Mouse (Mus musculus): Measurements from ENCODE around the gene Togaram2. TPM values are rescaled to one million over a fixed set of nuclear protein-coding genes. Genes with fewer than 3 reads are reported as not detected.

Togaram2 gene
- polyA plus RNA-seq, 1 experiment from 2014 or later: 0.89 TPM

DNA sequence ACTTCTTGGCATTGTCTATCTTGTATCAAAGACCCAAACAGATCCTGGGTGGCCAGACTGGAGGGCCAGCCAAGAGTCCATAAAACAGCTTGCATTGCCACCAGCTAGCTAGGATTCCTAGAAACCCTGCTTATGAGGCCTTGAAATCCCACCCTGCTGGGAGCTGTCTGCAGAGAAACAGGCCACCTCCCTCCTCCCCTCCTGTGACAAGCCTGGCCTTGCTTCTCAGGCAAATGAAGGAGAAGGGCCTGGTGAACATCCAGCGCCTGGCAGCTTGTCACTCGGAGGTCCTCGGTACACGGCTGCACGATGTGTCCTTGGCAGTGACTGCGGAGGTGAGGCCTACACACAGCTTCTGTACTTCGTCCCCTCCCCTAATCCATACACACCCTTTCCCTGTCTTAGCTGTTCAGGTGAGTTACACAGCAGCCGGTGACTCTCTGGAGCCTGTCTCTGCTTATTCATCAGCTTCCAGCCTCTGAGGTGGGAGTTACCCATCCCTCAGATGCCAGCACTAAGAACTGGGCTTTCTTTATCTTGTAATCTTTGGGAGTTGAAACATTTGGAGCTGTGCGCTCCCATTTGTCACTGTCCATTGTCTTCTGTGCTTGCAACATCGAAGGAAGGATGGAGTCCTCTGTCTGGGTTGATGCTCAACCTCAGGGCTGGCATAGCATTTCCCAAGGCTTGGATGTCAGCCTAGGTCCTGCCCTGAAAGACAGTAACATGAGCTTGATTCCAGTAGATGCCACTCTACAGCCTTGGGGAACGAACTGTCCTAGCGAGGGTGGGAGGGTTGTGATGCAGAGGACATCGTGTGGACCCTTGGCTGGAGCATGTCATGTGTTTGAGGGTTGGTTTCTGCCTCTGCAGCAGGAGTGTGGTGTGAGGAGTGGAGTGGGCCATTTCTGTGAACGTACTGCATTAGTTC is 32.8 kb downstream of the Togaram2 start:
- ATAC-seq: no peak
- H3K4me1 ChIP-seq (ENCODE audit: control insufficient read depth, insufficient read depth, low read depth, low read length): peaks cover 5% of the 10 kb centered on the region
- no peaks in the 10 kb centered on the region for H3K36me3 ChIP-seq (ENCODE audit: control insufficient read depth, insufficient read depth, low read length)
- 88% methylated on average over 14 of the region's 14 CpGs for WGBS
- H3K4me2 ChIP-seq (ENCODE audit: low read length): no peak overlapping the region
- no peaks in the 10 kb centered on the region for H3K9me3 ChIP-seq (ENCODE audit: control insufficient read depth, low read length)
- H3K27ac ChIP-seq (ENCODE audit: low read depth, low read length): no peak overlapping the region
- H3K27me3 ChIP-seq (replicated peaks; ENCODE audit: control insufficient read depth, insufficient read depth, low read length): no peaks in the 10 kb centered on the region
- H3K9ac ChIP-seq (ENCODE audit: low read depth, low read length): no peak overlapping the region
- no peak overlapping the region for H3K4me3 ChIP-seq (ENCODE audit: low read length)

DNA sequence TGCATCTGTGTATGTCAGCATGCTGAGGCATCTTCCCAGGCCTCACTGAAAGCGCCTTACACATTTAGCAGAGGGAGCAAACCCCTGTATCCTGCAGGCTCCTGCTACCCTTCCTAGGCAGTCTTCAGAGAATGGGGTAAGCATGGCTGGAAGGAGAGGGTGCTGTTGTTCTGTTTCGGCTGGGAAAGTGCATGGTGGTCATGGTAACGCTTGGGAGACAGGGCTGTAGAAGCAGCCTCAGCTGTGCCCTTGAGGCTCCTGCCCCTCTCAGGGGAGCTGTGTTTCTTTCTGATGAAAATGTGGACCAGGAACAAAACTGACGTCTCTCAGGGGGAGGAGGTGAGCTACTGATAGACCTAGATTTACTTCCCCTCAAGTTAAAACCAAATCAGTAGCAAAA is 34.7 kb downstream of the Togaram2 start:
- no peak overlapping the region for H3K4me2 ChIP-seq (ENCODE audit: low read length)
- peak; percentile 64; the same call in 1 of the 2 replicates for ATAC-seq
- no peaks in the 10 kb centered on the region for H3K36me3 ChIP-seq (ENCODE audit: control insufficient read depth, insufficient read depth, low read length)
- H3K4me1 ChIP-seq (ENCODE audit: control insufficient read depth, insufficient read depth, low read depth, low read length): peaks cover 5% of the 10 kb centered on the region
- no peak overlapping the region for H3K9ac ChIP-seq (ENCODE audit: low read depth, low read length)
- no peak overlapping the region for H3K27ac ChIP-seq (ENCODE audit: low read depth, low read length)
- H3K27me3 ChIP-seq (replicated peaks; ENCODE audit: control insufficient read depth, insufficient read depth, low read length): no peaks in the 10 kb centered on the region
- H3K9me3 ChIP-seq (ENCODE audit: control insufficient read depth, low read length): no peaks in the 10 kb centered on the region
- 37% methylated on average over 4 of the region's 4 CpGs for WGBS
- no peak overlapping the region for H3K4me3 ChIP-seq (ENCODE audit: low read length)

DNA sequence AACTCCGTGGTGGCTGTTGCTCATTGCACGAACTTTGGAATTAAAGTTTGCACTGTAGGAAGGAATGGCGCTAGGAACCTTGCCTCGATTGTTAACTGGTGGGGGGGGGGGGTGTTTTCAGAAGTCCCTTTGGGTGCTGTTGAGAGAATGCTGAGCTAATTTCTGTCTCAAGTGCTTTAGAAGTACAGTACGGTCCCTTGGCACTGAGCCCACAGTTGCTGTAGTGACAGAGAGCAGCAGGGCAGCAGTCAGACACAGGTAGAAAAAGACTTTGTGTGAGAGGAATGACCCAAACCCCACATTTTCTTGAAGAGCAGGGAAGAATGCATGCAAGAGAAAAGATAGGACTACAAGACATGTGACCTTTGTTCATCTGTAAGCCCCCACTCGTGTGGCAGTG is 39.2 kb downstream of the Togaram2 start:
- Histone ChIP-seq H3K4me3 (ENCODE audit: low read length) (no peak overlapping the region), H3K27ac (ENCODE audit: low read depth, low read length) (no peak overlapping the region), H3K9me3 (ENCODE audit: control insufficient read depth, low read length) (no peaks in the 10 kb centered on the region), H3K4me2 (ENCODE audit: low read length) (no peak overlapping the region), H3K27me3 (replicated peaks; ENCODE audit: control insufficient read depth, insufficient read depth, low read length) (no peaks in the 10 kb centered on the region), H3K36me3 (ENCODE audit: control insufficient read depth, insufficient read depth, low read length) (no peaks in the 10 kb centered on the region), H3K9ac (ENCODE audit: low read depth, low read length) (no peak overlapping the region), H3K4me1 (ENCODE audit: control insufficient read depth, insufficient read depth, low read depth, low read length) (peaks cover 5% of the 10 kb centered on the region)
- ATAC-seq: no peak
- WGBS: 71% methylated on average over 6 of the region's 6 CpGs

DNA sequence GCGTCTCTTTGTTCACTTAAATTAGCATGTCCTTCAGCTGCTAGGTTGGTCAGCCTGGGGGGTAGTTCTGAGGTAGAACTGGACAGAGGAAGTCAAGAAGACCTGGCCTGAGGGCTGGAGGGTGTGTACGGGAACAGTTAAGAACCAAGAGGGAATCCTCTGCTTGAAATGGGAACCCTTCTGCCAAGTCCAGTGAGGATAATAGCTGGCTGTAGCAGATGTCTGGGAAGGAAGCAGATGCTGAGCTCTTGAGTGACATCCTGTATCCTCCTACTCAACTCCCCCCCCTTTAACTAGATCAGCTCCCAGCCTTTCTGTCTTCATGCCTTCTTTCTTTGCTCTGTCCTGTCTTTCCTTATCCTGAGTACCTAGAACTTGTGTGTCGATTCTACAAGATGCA is 42.0 kb downstream of the Togaram2 start:
- 68% methylated on average over 3 of the region's 3 CpGs for WGBS
- no peak overlapping the region for H3K4me2 ChIP-seq (ENCODE audit: low read length)
- H3K36me3 ChIP-seq (ENCODE audit: control insufficient read depth, insufficient read depth, low read length): no peaks in the 10 kb centered on the region
- ATAC-seq: no peak
- no peaks in the 10 kb centered on the region for H3K9me3 ChIP-seq (ENCODE audit: control insufficient read depth, low read length)
- no peak overlapping the region for H3K9ac ChIP-seq (ENCODE audit: low read depth, low read length)
- H3K4me3 ChIP-seq (ENCODE audit: low read length): no peak overlapping the region
- H3K27ac ChIP-seq (ENCODE audit: low read depth, low read length): no peak overlapping the region
- H3K4me1 ChIP-seq (ENCODE audit: control insufficient read depth, insufficient read depth, low read depth, low read length): no peaks in the 10 kb centered on the region
- no peaks in the 10 kb centered on the region for H3K27me3 ChIP-seq (replicated peaks; ENCODE audit: control insufficient read depth, insufficient read depth, low read length)

DNA sequence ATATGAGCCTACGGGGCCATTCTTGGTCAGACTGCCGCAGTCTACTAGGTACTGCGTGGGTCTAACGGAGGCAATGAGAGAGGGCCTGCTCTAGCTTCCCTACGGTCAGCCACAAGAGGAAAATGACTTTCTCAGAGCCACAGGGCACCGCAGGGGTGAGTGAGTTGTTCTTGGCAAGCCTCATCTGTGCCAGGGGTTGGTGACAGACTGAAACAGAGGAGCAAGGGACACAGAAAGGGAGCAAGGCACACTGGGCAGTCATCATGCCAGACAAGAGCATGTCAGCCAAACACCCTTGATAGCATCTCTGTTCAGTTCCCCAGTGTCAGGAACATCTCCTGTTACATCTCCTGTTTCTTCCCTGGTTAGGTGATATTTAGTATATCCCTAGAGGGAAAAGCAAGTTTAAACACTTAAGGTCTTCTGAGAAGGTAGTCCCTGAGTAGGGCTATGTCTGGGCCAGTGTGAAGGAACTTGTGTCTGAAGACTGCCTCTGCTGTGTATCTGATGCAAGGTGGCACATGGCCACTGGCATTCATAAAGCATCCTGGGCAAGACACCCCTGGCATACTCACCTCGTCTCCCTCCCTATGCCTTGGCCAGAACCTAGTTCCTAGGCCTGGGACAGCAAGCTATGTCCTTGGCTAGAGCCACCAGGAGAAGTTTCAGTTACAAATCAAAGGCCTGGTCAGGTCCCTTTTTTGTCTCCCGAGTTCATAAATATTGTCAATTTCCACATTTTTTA is 45.0 kb downstream of the Togaram2 start:
- ATAC-seq: no peak
- Histone ChIP-seq H3K36me3 (ENCODE audit: control insufficient read depth, insufficient read depth, low read length) (no peaks in the 10 kb centered on the region), H3K4me3 (ENCODE audit: low read length) (no peak overlapping the region), H3K9ac (ENCODE audit: low read depth, low read length) (no peak overlapping the region), H3K4me2 (ENCODE audit: low read length) (no peak overlapping the region), H3K9me3 (ENCODE audit: control insufficient read depth, low read length) (no peaks in the 10 kb centered on the region), H3K4me1 (ENCODE audit: control insufficient read depth, insufficient read depth, low read depth, low read length) (no peaks in the 10 kb centered on the region), H3K27me3 (replicated peaks; ENCODE audit: control insufficient read depth, insufficient read depth, low read length) (no peaks in the 10 kb centered on the region), H3K27ac (ENCODE audit: low read depth, low read length) (no peak overlapping the region)
- 91% methylated on average over 8 of the region's 8 CpGs for WGBS

DNA sequence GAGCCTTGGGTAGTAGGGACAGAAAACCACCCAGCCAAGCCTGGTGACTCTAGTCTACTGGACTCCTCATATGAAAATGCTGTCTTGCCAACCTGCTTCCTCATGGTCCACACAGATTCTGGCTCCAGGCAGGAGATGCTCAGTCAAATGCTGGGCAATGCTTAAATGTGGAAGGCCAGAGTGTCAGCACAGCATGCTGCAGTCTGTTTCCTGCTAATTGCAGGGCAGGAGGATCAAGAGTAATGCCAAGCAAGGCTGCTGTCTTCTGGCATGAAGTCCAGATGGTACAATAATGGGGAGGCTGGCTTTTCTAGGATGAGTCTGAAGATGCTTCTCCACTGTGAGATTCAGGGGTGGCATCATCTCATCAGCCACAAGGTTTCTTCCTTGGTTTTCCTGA is 47.4 kb downstream of the Togaram2 start:
- Histone ChIP-seq H3K36me3 (ENCODE audit: control insufficient read depth, insufficient read depth, low read length) (no peaks in the 10 kb centered on the region), H3K4me2 (ENCODE audit: low read length) (no peak overlapping the region), H3K9me3 (ENCODE audit: control insufficient read depth, low read length) (no peaks in the 10 kb centered on the region), H3K27ac (ENCODE audit: low read depth, low read length) (no peak overlapping the region), H3K4me1 (ENCODE audit: control insufficient read depth, insufficient read depth, low read depth, low read length) (no peaks in the 10 kb centered on the region), H3K4me3 (ENCODE audit: low read length) (no peak overlapping the region), H3K27me3 (replicated peaks; ENCODE audit: control insufficient read depth, insufficient read depth, low read length) (no peaks in the 10 kb centered on the region), H3K9ac (ENCODE audit: low read depth, low read length) (no peak overlapping the region)
- ATAC-seq: no peak

DNA sequence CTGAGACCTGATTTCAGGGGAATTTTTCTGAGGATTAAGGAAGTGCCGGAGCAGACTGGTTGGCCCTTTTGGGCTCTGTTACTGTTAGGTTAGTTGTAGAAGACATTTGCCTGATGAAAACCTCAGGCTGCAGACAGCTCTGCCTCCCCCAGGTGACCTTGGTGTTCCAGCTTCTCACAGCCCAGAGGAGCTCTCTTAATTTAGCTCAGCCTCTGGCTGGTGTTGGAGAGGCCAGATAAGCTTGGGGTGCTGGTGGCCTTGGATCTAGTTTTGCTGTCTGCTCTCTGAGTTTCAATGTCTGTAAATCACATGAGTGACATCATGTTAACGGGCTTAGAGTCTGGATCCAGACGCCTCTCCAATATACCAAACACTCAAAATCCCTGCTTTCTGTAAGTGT is 48.0 kb downstream of the Togaram2 start:
- Histone ChIP-seq H3K27ac (ENCODE audit: low read depth, low read length) (no peak overlapping the region), H3K4me1 (ENCODE audit: control insufficient read depth, insufficient read depth, low read depth, low read length) (no peaks in the 10 kb centered on the region), H3K27me3 (replicated peaks; ENCODE audit: control insufficient read depth, insufficient read depth, low read length) (no peaks in the 10 kb centered on the region), H3K36me3 (ENCODE audit: control insufficient read depth, insufficient read depth, low read length) (no peaks in the 10 kb centered on the region), H3K9ac (ENCODE audit: low read depth, low read length) (no peak overlapping the region), H3K4me3 (ENCODE audit: low read length) (no peak overlapping the region), H3K4me2 (ENCODE audit: low read length) (no peak overlapping the region), H3K9me3 (ENCODE audit: control insufficient read depth, low read length) (no peaks in the 10 kb centered on the region)
- ATAC-seq: no peak
- WGBS: 84% methylated on average over 3 of the region's 3 CpGs

DNA sequence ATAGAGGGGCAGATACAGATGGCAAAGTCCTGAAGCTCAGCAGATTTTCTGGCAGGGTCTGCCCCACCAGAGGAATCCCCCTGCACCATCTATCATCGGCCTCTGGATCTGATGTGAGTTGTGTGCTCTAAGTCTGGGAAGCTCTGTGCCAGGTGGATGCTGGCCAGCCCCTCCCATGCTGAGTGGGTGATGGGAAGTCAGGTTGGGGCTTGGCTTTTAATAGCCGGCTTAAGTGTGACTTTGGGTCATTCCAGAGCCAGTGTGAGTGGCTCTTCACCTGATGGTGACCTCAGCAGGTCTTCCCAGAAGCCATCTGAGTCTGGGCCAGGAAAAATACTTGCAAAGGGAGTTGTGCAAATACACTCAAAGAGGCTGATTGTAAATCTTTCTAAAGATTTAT is 57.6 kb downstream of the Togaram2 start:
- H3K9ac ChIP-seq (ENCODE audit: low read depth, low read length): no peak overlapping the region
- ATAC-seq: no peak

DNA sequence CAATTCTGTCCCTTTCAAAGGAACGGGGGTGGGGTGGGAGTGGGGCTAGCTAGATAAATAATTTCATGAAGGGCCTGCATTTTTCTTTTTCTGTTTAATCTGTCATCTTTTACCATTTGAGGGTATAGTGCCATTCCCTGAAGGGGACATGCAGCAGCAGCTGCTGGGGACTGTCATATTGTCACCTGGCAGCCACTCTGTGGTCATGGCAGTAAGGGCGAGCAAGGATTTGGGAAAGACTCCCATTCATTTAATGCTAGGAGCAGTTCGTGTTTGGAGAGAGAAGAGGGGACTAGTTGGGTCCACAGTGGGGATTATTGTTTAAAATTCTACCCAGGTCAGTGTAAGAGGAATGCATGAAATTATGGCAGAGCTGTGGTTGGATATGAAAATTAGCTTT is 63.4 kb downstream of the Togaram2 start:
- 59% methylated on average over 3 of the region's 3 CpGs for WGBS
- Histone ChIP-seq H3K27ac (ENCODE audit: low read depth, low read length) (no peak overlapping the region), H3K4me2 (ENCODE audit: low read length) (no peak overlapping the region), H3K4me1 (ENCODE audit: control insufficient read depth, insufficient read depth, low read depth, low read length) (peaks cover 4% of the 10 kb centered on the region; the same call in 1 of the 2 replicates), H3K4me3 (ENCODE audit: low read length) (no peak overlapping the region), H3K9me3 (ENCODE audit: control insufficient read depth, low read length) (no peaks in the 10 kb centered on the region), H3K36me3 (ENCODE audit: control insufficient read depth, insufficient read depth, low read length) (no peaks in the 10 kb centered on the region), H3K27me3 (replicated peaks; ENCODE audit: control insufficient read depth, insufficient read depth, low read length) (no peaks in the 10 kb centered on the region), H3K9ac (ENCODE audit: low read depth, low read length) (no peak overlapping the region; the same call in 1 of the 2 replicates)
- no peak for ATAC-seq

More for the DNA sequence above, 57.6 kb downstream of the Togaram2 start:
- 81% methylated on average over 2 of the region's 2 CpGs for WGBS
- no peaks in the 10 kb centered on the region for H3K4me1 ChIP-seq (ENCODE audit: control insufficient read depth, insufficient read depth, low read depth, low read length)
- H3K4me2 ChIP-seq (ENCODE audit: low read length): no peak overlapping the region
- no peaks in the 10 kb centered on the region for H3K9me3 ChIP-seq (ENCODE audit: control insufficient read depth, low read length)
- no peaks in the 10 kb centered on the region for H3K36me3 ChIP-seq (ENCODE audit: control insufficient read depth, insufficient read depth, low read length)
- H3K4me3 ChIP-seq (ENCODE audit: low read length): no peak overlapping the region
- H3K27me3 ChIP-seq (replicated peaks; ENCODE audit: control insufficient read depth, insufficient read depth, low read length): no peaks in the 10 kb centered on the region
- no peak overlapping the region for H3K27ac ChIP-seq (ENCODE audit: low read depth, low read length)
